Mouse (Mus musculus): ENCODE measurements around the gene Kctd20. TPM values are rescaled to one million over a fixed set of nuclear protein-coding genes. Genes with fewer than 3 reads are reported as not detected.

The Kctd20 gene
- polyA plus RNA-seq, 1 experiment = 27.2 TPM

GRCm38 (mm10) chr17:29014235-29014634 lies 62.5 kb downstream of the Kctd20 start:
- H3K4me3 ChIP-seq (ENCODE audit: insufficient read depth, low read depth, low read length) = no peak overlapping the region
- H3K27ac ChIP-seq (replicated peaks; ENCODE audit: low read depth, low read length) = peak overlapping the region; percentile 36; the same call in 1 of the 2 replicates
- no peaks in the 10 kb centered on the region for H3K4me1 ChIP-seq (ENCODE audit: control insufficient read depth, insufficient read depth, insufficient read length, low read length)

- Histone ChIP-seq H3K4me1 (ENCODE audit: control insufficient read depth, insufficient read depth, insufficient read length, low read length) (no peaks in the 10 kb centered on the region), H3K4me3 (ENCODE audit: insufficient read depth, low read depth, low read length) (no peak overlapping the region)
These were observed 63.9 kb downstream of the Kctd20 start for GRCm38 (mm10) chr17:29015638-29016037.

GRCm38 (mm10) chr17:29016705-29017104 lies 65.0 kb downstream of the Kctd20 start:
- Histone ChIP-seq H3K4me1 (ENCODE audit: control insufficient read depth, insufficient read depth, insufficient read length, low read length) (no peaks in the 10 kb centered on the region), H3K27ac (replicated peaks; ENCODE audit: low read depth, low read length) (no peak overlapping the region), H3K4me3 (ENCODE audit: insufficient read depth, low read depth, low read length) (no peak overlapping the region)

More at GRCm38 (mm10) chr17:29015638-29016037, 63.9 kb downstream of the Kctd20 start:
- no peak overlapping the region for H3K27ac ChIP-seq (replicated peaks; ENCODE audit: low read depth, low read length)

- no peak overlapping the region for H3K4me3 ChIP-seq (ENCODE audit: insufficient read depth, low read depth, low read length)
- H3K27ac ChIP-seq (replicated peaks; ENCODE audit: low read depth, low read length) = 0 out of 2 replicates have a peak overlapping the region, but pooled peaks have one; percentile 23
- no peaks in the 10 kb centered on the region for H3K4me1 ChIP-seq (ENCODE audit: control insufficient read depth, insufficient read depth, insufficient read length, low read length)
These were observed 66.7 kb downstream of the Kctd20 start for GRCm38 (mm10) chr17:29018292-29018984.

Other genes starting within 250 kb of the Kctd20 start
- 2.0 and 2.1 TPM in 2 replicates for gene AC170998.1, start 225.9 kb upstream of the Kctd20 start, polyA plus RNA-seq (2012; ENCODE audit: insufficient read depth, insufficient read length, missing spikeins)
- 0.75 TPM in 2 replicates for gene Mapk13, start 182.7 kb upstream of the Kctd20 start, polyA plus RNA-seq (2012; ENCODE audit: insufficient read depth, insufficient read length, missing spikeins)
- gene Brpf3, start 150.9 kb upstream of the Kctd20 start, polyA plus RNA-seq (2012; ENCODE audit: insufficient read depth, insufficient read length, missing spikeins) = 21.0 and 28.9 TPM in 2 replicates
- not detected in 2 replicates for gene Pnpla1, start 93.5 kb upstream of the Kctd20 start, polyA plus RNA-seq (2012; ENCODE audit: insufficient read depth, insufficient read length, missing spikeins)
- gene 4930539E08Rik, start 36.6 kb upstream of the Kctd20 start, polyA plus RNA-seq (2012; ENCODE audit: insufficient read depth, insufficient read length, missing spikeins) = not detected in 2 replicates
- gene Pxt1, start 8.1 kb upstream of the Kctd20 start, polyA plus RNA-seq (2012; ENCODE audit: insufficient read depth, insufficient read length, missing spikeins) = not detected in 2 replicates
- 47.3 and 49.3 TPM in 2 replicates for gene Stk38, start 56.0 kb downstream of the Kctd20 start, polyA plus RNA-seq (2012; ENCODE audit: insufficient read depth, insufficient read length, missing spikeins)
- gene Srsf3, start 80.7 kb downstream of the Kctd20 start, polyA plus RNA-seq (2012; ENCODE audit: insufficient read depth, insufficient read length, missing spikeins) = 105 and 132 TPM in 2 replicates
- 36.2 and 74.0 TPM in 2 replicates for gene Cdkn1a, start 139.0 kb downstream of the Kctd20 start, polyA plus RNA-seq (2012; ENCODE audit: insufficient read depth, insufficient read length, missing spikeins)
- gene Rab44, start 162.2 kb downstream of the Kctd20 start, polyA plus RNA-seq (2012; ENCODE audit: insufficient read depth, insufficient read length, missing spikeins) = 0.32 TPM in 1 of 2 replicates, not detected in the other